Mouse (Mus musculus) embryonic facial prominence, embryonic 10.5 days (tissue): Measurements from ENCODE around the gene Egfem1. TPM values are rescaled to one million over a fixed set of nuclear protein-coding genes. Genes with fewer than 3 reads are reported as not detected.

Experiments used
- DNase-seq: peaks from one replicate; pipeline ENCODE4 v3.0.0-alpha.2; 2017; ENCODE audit warnings: low spot score
- H3K27ac ChIP-seq: fragments of 300-500 bp; sonication (generic); replicated peaks from 2 replicates; pipeline ENCODE4 v1.5.1; 2016; ENCODE audit warnings: mild to moderate bottlenecking
- H3K27me3 ChIP-seq: fragments of 300-500 bp; sonication (generic); replicated peaks from 2 replicates; pipeline ENCODE4 v1.6.1; 2016; ENCODE audit warnings: low read depth, mild to moderate bottlenecking; ENCODE audit not compliant: poor library complexity, severe bottlenecking
- H3K36me3 ChIP-seq: fragments of 300-500 bp; sonication (generic); replicated peaks from 2 replicates; pipeline ENCODE4 v1.6.1; 2016; ENCODE audit warnings: mild to moderate bottlenecking, moderate library complexity
- H3K4me1 ChIP-seq: fragments of 300-500 bp; sonication (generic); 2 replicates; pipeline ENCODE4 v1.6.1; 2016
- H3K4me3 ChIP-seq: fragments of 300-500 bp; sonication (generic); 2 replicates; pipeline ENCODE4 v1.5.1; 2016; ENCODE audit warnings: mild to moderate bottlenecking, moderate library complexity
- H3K9me3 ChIP-seq: fragments of 300-500 bp; sonication (generic); 2 replicates; pipeline ENCODE4 v1.6.1; 2016; ENCODE audit warnings: mild to moderate bottlenecking
- WGBS: fragments of 180-500 bp; shearing (Covaris S2); methylation state at CpG from one replicate; pipeline ENCODE4 v1.1.7; 2016; 5-methylcytosine and 5-hydroxymethylcytosine counted together
- polyA plus RNA-seq: library from polyadenylated mRNA; unstranded; fragments of >200 nt; fragmentation: Nextera tagmentation; extraction: Ambion mirVana; gene quantifications from 2 replicates; pipeline ENCODE4 v1.2.1, GENCODE M21; 2016

The Egfem1 gene
- polyA plus RNA-seq, 1 experiment from 2014 or later = 2.8 TPM

DNA sequence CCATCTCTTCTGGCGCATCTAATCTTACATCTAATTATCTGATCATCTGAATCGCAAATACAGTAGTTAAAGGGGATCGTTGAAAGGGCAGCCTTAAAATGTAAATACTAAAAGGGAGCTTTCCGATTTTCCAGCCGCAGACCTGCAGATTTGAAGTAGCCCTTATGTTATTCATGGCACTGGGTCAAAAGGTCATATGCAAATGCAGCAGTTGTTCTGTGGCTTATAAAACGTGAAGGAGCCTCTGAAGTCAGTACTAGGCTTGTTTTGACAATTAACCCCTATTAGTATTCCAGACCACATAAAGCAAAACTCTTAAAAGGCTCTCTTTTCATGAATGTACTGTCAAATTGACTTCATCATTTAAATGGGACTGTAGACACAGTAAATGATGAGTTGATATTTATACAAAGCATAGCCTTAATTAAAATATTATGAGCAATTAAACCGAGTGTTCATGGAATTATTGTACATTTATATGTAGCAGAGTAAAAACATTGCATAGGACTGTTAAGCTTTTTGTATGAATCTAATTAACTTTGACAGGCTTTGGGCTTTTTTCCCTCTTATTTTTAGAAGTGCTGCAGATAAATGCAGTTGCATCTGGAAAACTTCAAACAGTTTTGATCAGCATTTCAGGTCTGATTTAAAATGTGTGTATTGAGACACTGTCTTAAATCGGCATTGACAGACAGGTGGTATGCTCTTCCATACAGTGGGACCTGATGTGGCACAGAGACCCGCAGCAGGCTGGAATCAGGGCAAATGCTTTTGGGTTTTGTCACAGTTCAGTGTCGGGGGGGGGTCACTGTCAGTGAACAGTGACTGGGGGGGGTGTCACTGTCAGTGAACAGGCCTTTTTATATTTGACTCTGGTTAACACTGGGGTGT lies 54.5 kb downstream of the Egfem1 start:
- peaks cover 5% of the 10 kb centered on the region; the same call in 1 of the 2 replicates for H3K27me3 ChIP-seq
- H3K4me1 ChIP-seq = peaks cover 38% of the 10 kb centered on the region
- no peak for DNase-seq
- H3K36me3 ChIP-seq = no peaks in the 10 kb centered on the region
- no peak overlapping the region; the same call in 1 of the 2 replicates for H3K27ac ChIP-seq
- 16% methylated on average over 10 of the region's 10 CpGs for WGBS
- no peaks in the 10 kb centered on the region for H3K9me3 ChIP-seq
- H3K4me3 ChIP-seq = no peak overlapping the region

DNA sequence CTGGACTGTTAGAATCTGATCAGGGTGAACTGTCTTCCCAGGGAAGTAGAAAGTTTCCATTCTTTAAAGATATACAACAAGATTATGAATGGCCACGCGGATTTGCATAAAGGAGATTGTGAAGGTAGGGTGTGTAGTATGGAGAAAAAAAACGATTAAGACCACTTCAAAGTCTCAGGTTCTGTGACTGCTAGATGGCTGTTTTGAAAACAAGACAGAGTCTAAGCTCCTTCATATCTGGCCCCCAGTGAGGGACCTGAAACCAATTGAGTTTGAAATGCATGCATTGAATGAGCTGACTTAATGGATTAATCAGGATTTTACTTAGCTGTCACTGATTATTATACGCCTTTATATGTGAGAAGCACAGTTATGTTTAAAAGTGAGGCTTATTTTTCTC lies 86.6 kb downstream of the Egfem1 start:
- H3K27me3 ChIP-seq = no peaks in the 10 kb centered on the region
- DNase-seq = no peak
- no peaks in the 10 kb centered on the region for H3K9me3 ChIP-seq
- 83% methylated on average over 4 of the region's 4 CpGs for WGBS
- no peak overlapping the region for H3K27ac ChIP-seq
- H3K4me3 ChIP-seq = no peak overlapping the region
- H3K4me1 ChIP-seq = peaks cover 4% of the 10 kb centered on the region; the same call in 1 of the 2 replicates
- no peaks in the 10 kb centered on the region for H3K36me3 ChIP-seq

DNA sequence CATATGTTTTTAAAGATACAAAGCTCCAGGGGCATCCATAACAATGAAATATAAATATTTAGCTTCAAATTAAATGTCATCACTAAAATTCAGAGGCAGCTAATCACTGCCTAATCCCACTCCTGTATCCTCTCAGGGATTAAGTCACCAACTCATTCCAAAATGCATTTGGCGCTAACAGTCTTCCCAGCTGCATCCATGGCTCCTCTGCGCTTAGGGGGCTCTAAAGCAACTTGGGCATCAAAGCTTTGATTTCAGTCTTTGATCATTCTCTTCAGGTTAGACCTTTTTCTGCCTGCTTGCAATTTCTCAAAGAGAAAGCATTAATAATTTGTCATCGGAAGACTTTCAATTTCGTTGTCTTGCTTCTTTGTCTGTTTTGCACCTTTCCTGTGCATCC lies 87.2 kb downstream of the Egfem1 start:
- Histone ChIP-seq H3K36me3 (no peaks in the 10 kb centered on the region), H3K27ac (no peak overlapping the region), H3K27me3 (no peaks in the 10 kb centered on the region), H3K4me3 (no peak overlapping the region), H3K4me1 (peaks cover 4% of the 10 kb centered on the region; the same call in 1 of the 2 replicates), H3K9me3 (no peaks in the 10 kb centered on the region)
- DNase-seq = no peak
- 64% methylated on average over 4 of the region's 4 CpGs for WGBS

DNA sequence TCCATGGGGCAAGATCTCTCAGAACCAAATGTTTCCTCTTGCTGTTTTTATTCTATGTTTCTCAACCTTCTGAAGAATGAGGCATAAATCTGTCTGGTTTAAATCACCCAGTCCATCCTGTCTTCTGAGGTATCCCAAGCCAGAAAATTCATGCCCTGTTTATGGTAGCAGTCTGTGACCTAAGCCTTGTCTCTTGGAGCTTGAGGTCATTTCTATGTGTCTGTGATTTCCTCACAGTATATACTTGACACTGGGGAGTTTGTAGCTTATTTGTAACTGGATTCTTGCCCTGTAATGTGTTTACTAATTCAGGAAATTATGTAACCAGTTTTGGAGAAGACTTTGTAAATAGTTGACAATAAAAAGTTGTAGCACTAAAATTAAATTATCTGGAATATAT lies 95.2 kb downstream of the Egfem1 start:
- H3K36me3 ChIP-seq = no peaks in the 10 kb centered on the region
- H3K4me3 ChIP-seq = no peak overlapping the region
- no peaks in the 10 kb centered on the region for H3K9me3 ChIP-seq
- no peaks in the 10 kb centered on the region for H3K27me3 ChIP-seq
- no peak overlapping the region for H3K27ac ChIP-seq
- peaks cover 11% of the 10 kb centered on the region for H3K4me1 ChIP-seq
- no peak for DNase-seq

GRCm38 (mm10) chr3:29182988-29183387 lies 101.2 kb downstream of the Egfem1 start:
- Histone ChIP-seq H3K4me1 (peaks cover 22% of the 10 kb centered on the region), H3K4me3 (no peak overlapping the region), H3K27ac (no peak overlapping the region), H3K36me3 (no peaks in the 10 kb centered on the region), H3K27me3 (no peaks in the 10 kb centered on the region), H3K9me3 (no peaks in the 10 kb centered on the region)
- no peak for DNase-seq
- WGBS = 86% methylated on average over 10 of the region's 10 CpGs

- Histone ChIP-seq H3K4me1 (peaks cover 22% of the 10 kb centered on the region), H3K36me3 (no peaks in the 10 kb centered on the region), H3K9me3 (no peaks in the 10 kb centered on the region), H3K4me3 (no peak overlapping the region), H3K27me3 (no peaks in the 10 kb centered on the region), H3K27ac (peak overlapping the region; percentile 35)
- 47% methylated on average over 7 of the region's 7 CpGs for WGBS
- peak; percentile 23 for DNase-seq
Observed at GRCm38 (mm10) chr3:29183615-29184198, 101.9 kb downstream of the Egfem1 start.

DNA sequence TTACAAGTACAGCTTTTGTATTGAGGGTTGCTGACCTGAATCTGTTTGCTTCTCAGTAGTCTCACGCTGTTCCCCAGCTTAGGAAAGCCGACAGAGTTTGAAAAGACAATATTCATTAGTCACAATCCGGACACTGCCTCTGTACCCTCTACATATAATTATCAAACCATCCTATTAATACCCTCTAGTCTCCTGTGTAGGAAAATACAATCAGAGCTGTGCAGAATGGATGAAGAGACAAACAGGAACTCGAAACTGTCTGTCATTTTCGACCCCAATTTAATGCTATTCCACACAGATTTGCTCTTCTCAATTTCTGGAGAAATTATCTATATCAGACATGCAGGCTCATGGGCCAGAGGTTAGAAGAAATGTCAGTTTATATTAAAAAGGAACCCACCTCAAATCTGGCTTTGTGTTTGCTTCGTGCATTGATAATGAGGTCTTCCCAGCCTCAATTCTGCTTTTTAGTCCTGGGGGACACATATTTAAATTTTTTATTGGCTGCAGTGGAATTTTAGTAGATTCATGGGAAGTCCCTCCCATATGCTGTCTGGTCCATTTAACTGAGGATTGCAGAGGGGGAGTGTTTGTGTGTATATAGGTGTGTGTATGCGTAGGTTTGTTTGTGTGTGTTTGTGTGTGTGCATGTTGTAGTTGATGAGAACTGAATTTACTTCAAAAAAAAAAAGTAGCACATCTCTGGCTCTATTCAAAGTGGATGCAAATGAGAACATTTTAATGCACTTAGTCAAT lies 102.8 kb downstream of the Egfem1 start:
- no peak overlapping the region for H3K27ac ChIP-seq
- H3K9me3 ChIP-seq = no peaks in the 10 kb centered on the region
- WGBS = 73% methylated on average over 7 of the region's 7 CpGs
- no peak for DNase-seq
- H3K27me3 ChIP-seq = no peaks in the 10 kb centered on the region
- peaks cover 22% of the 10 kb centered on the region for H3K4me1 ChIP-seq
- H3K36me3 ChIP-seq = no peaks in the 10 kb centered on the region
- H3K4me3 ChIP-seq = no peak overlapping the region

DNA sequence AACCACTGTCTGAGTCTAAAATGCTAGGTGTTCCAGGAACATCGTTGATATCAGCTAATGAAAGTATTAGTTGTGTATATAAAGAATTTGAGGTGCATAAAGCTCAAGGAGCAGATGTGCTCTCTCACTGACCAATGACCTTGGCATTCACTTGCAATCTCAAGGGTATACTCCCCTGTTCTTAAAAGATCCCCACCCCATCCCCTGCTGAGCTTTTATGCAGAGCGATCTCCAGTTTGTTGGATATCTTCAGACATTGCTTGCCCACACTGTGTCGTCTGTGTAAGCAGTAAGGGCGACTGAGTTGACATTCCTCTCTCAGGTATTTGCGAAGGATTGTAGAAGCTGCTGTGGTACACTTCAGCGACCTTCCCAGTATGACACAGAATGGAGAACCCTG lies 108.4 kb downstream of the Egfem1 start:
- H3K27me3 ChIP-seq = no peaks in the 10 kb centered on the region
- no peaks in the 10 kb centered on the region for H3K36me3 ChIP-seq
- no peaks in the 10 kb centered on the region for H3K4me1 ChIP-seq
- no peak for DNase-seq
- H3K9me3 ChIP-seq = no peaks in the 10 kb centered on the region
- no peak overlapping the region for H3K27ac ChIP-seq
- no peak overlapping the region for H3K4me3 ChIP-seq
- WGBS = 72% methylated on average over 6 of the region's 6 CpGs

DNA sequence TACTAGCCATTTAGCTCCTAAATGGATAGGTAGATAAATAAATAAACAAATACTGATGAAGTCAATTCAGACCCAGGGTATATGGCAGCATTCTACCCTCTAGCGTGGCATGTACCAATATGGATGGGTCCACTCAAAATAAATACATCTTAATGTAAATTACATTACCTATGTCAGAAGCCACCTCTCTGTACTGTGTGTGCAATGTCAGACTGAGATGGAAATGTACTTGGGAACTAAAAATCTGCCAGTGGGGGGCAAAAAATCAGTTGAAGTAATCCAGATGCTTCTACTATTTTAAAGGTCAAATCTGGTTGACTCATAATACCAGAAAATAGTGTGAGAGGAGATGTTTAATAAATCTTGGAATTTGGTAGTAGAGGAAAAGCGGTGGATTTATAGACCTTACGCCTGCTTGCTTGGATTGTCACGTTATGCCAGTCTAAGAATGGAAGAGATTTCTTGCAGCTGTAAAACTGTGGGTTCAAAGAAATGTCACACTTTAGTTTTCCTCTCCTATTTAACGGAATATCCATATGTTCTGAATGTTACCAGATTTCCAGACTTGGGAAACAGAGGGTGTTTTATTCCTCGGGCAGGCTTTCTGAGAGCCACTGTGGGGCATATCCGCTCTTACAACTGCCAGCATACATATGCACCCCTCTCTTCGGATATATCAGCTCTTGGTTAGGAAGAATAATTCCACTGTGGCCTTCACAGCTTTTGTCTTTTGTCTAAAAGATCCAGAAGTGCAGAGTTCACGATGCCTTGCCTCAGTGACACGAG lies 116.1 kb downstream of the Egfem1 start:
- H3K4me1 ChIP-seq = peaks cover 3% of the 10 kb centered on the region; the same call in 1 of the 2 replicates
- DNase-seq = no peak
- H3K27me3 ChIP-seq = no peaks in the 10 kb centered on the region
- H3K4me3 ChIP-seq = no peak overlapping the region
- H3K27ac ChIP-seq = no peak overlapping the region
- H3K9me3 ChIP-seq = no peaks in the 10 kb centered on the region
- no peaks in the 10 kb centered on the region for H3K36me3 ChIP-seq
- WGBS = 78% methylated on average over 10 of the region's 10 CpGs

GRCm38 (mm10) chr3:29200601-29201000 lies 118.8 kb downstream of the Egfem1 start:
- Histone ChIP-seq H3K36me3 (no peaks in the 10 kb centered on the region), H3K27ac (no peak overlapping the region), H3K27me3 (no peaks in the 10 kb centered on the region), H3K4me1 (peaks cover 3% of the 10 kb centered on the region; the same call in 1 of the 2 replicates), H3K9me3 (no peaks in the 10 kb centered on the region), H3K4me3 (no peak overlapping the region)
- 86% methylated on average over 8 of the region's 8 CpGs for WGBS
- DNase-seq = no peak

DNA sequence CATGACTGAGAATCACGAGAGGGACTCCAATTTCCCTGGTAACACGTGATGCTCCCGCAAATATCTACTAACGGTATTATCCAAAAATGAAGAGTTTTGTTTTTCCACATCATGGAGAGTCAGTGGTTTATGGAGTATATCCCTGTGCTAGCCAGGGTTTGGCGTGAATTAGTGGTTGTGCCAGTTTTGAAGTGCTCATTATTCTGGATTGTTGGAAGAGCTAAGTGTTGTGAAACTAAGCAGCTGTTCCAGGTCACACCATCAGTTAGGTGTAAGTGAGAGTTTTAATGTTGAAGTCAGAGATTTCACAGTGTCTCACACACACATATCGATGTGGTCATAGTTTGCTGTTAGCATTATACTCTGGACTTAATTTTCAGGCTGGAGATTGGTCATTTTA lies 120.7 kb downstream of the Egfem1 start:
- Histone ChIP-seq H3K4me3 (no peak overlapping the region), H3K27me3 (no peaks in the 10 kb centered on the region), H3K27ac (no peak overlapping the region), H3K36me3 (no peaks in the 10 kb centered on the region), H3K4me1 (peaks cover 3% of the 10 kb centered on the region; the same call in 1 of the 2 replicates), H3K9me3 (no peaks in the 10 kb centered on the region)
- DNase-seq = no peak
- WGBS = 92% methylated on average over 6 of the region's 6 CpGs

DNA sequence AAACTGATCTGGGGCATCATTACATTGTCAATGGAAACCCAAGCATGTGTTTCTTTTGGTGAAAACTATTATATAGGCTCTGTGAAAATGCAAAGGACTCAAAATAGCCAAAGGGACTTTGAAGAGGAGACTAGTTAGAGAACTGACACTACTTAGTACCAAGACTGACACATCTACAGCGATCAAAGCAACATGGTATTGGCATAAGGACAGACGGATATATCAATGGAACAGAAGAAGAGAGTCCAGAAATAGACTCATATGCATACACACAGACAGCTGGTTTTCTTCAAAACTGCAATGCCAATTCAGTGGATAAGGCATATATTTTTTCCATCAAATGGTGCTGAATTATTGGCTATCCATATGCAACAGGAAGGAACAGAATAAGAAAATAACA lies 140.6 kb downstream of the Egfem1 start:
- Histone ChIP-seq H3K27me3 (no peaks in the 10 kb centered on the region), H3K9me3 (no peaks in the 10 kb centered on the region), H3K36me3 (no peaks in the 10 kb centered on the region), H3K4me3 (no peak overlapping the region), H3K4me1 (no peaks in the 10 kb centered on the region), H3K27ac (no peak overlapping the region)
- DNase-seq = no peak
- 87% methylated on average over 2 of the region's 2 CpGs for WGBS
